19 mouse cellular contexts compared by ENCODE assay signal in genomic region chr14:80263173-80263572, GRCm38 (mm10).
DNase-seq lines count a peak whose midpoint lies in the region; ATAC-seq lines count a peak whose summit lies in the region.
"Had no signal": no experiment of that assay in that cellular context is flagged by ENCODE, and none has a peak within 500 bp of the region (broad histone marks: within the 10 kb centered on the region; RNA-seq: fewer than 3 reads in every experiment).

No protein-coding gene starts in this region.

- intact Hi-C loops in left cerebral cortex, postnatal 14 days (cut with DNase I), result no loop called here

- ATAC-seq in frontal cortex, adult (ENCODE audit: low TSS enrichment), result peak; percentile 76

- DNase-seq in cerebellum, postnatal 10 days, result peak; percentile 26 to 35
- no peak for DNase-seq in cerebellum, adult 8-10 months
- DNase-seq in frontal cortex, postnatal 10 days (ENCODE audit: low spot score in 2 of 2), result no peak
- peak; percentile 24 to 55 for DNase-seq in left cerebral cortex, postnatal 14 days (ENCODE audit: low spot score in 2 of 2)
- DNase-seq in left cerebral cortex, adult 8-10 months (ENCODE audit: low spot score in 2 of 2), result no peak
- peak; percentile 39 to 46 for DNase-seq in right cerebral cortex, postnatal 10 days (ENCODE audit: low spot score in 2 of 2)
- no peak for DNase-seq in right cerebral cortex, postnatal 36 days (ENCODE audit: low spot score in 2 of 2)
- DNase-seq: adrenal gland, postnatal 10 days; cerebellum, adult 11 months; gastrocnemius, postnatal 14 days; heart, adult 11 months; heart, postnatal 10 days; kidney, adult 11 months; kidney, postnatal 36 days; layer of hippocampus, postnatal 36 days; lung, embryonic 14.5 days; midbrain, embryonic 14.5 days; spleen, adult 18-20 months had no signal

Comparison
In these comparisons a context has a peak if more than half of its experiments do, and no peak if none do; other contexts are left out.
1. DNase-seq: peak in cerebellum, postnatal 10 days (2 of 2), left cerebral cortex, postnatal 14 days (2 of 2) and right cerebral cortex, postnatal 10 days (2 of 2); none in cerebellum, adult 8-10 months (single experiment), frontal cortex, postnatal 10 days (0 of 2), left cerebral cortex, adult 8-10 months (0 of 2) and right cerebral cortex, postnatal 36 days (0 of 2).